Mouse (Mus musculus) stomach, postnatal 0 days (tissue): Measurements from ENCODE around the gene AL732309.1. TPM values are rescaled to one million over a fixed set of nuclear protein-coding genes. Genes with fewer than 3 reads are reported as not detected.

Experiments used
- ATAC-seq: fragments of 200-750 bp; cut with Nextera tagmentation; 2 replicates; pipeline ENCODE4 v1.8.0; 2017; ENCODE audit not compliant: low FRiP score, low TSS enrichment
- DNase-seq: peaks from one replicate; pipeline ENCODE4 v3.0.0-alpha.2; 2016; ENCODE audit warnings: low spot score
- H3K27ac ChIP-seq: fragments of 300-500 bp; sonication (generic); replicated peaks from 2 replicates; pipeline ENCODE4 v1.5.1; 2014; ENCODE audit warnings: mild to moderate bottlenecking, control low read depth
- H3K27me3 ChIP-seq: fragments of 300-500 bp; sonication (generic); 2 replicates; pipeline ENCODE4 v1.6.1; 2014; ENCODE audit warnings: low read length; ENCODE audit not compliant: control insufficient read depth, insufficient read depth
- H3K36me3 ChIP-seq: fragments of 300-500 bp; sonication (generic); 2 replicates; pipeline ENCODE4 v1.6.1; 2014; ENCODE audit warnings: low read length, mixed read lengths; ENCODE audit not compliant: control insufficient read depth, insufficient read depth
- H3K4me1 ChIP-seq: fragments of 300-500 bp; sonication (generic); replicated peaks from 2 replicates; pipeline ENCODE4 v1.6.1; 2014; ENCODE audit warnings: antibody characterized with exemption; ENCODE audit not compliant: control insufficient read depth, insufficient read depth
- H3K4me2 ChIP-seq: fragments of 300-500 bp; sonication (generic); replicated peaks from 2 replicates; pipeline ENCODE4 v1.6.1; 2014; ENCODE audit warnings: low read depth, mild to moderate bottlenecking, control low read depth, moderate library complexity
- H3K4me3 ChIP-seq: fragments of 300-500 bp; sonication (generic); 2 replicates; pipeline ENCODE4 v1.5.1; 2014; ENCODE audit warnings: low read depth, low read length, control low read depth
- H3K9ac ChIP-seq: fragments of 300-500 bp; sonication (generic); 2 replicates; pipeline ENCODE4 v1.6.1; 2014; ENCODE audit warnings: mild to moderate bottlenecking, low read length, control low read depth, mixed read lengths
- H3K9me3 ChIP-seq: fragments of 300-500 bp; sonication (generic); 2 replicates; pipeline ENCODE4 v1.6.1; 2016; ENCODE audit warnings: low read length; ENCODE audit not compliant: control insufficient read depth
- CTCF ChIP-seq: IDR thresholded peaks from 2 replicates; pipeline ENCODE4 v1.5.1; 2016; ENCODE audit warnings: antibody characterized with exemption, low read depth, mild to moderate bottlenecking, moderate library complexity
- EP300 ChIP-seq: optimal IDR thresholded peaks from 2 replicates; pipeline ENCODE3; 2016; ENCODE audit warnings: antibody characterized with exemption
- WGBS: fragments of 180-500 bp; shearing (Covaris S2); extraction: QIAGEN DNeasy Blood & Tissue Kit; methylation state at CpG from one replicate; pipeline ENCODE4 v1.1.7; 2014; 5-methylcytosine and 5-hydroxymethylcytosine counted together
- polyA plus RNA-seq: library from polyadenylated mRNA; unstranded; fragments of >200 nt; fragmentation: Nextera tagmentation; extraction: Ambion mirVana; gene quantifications from 2 replicates; pipeline ENCODE4 v1.2.1, GENCODE M21; 2015

AL732309.1 gene
- polyA plus RNA-seq, 1 experiment from 2014 or later: 12.8 TPM

DNA sequence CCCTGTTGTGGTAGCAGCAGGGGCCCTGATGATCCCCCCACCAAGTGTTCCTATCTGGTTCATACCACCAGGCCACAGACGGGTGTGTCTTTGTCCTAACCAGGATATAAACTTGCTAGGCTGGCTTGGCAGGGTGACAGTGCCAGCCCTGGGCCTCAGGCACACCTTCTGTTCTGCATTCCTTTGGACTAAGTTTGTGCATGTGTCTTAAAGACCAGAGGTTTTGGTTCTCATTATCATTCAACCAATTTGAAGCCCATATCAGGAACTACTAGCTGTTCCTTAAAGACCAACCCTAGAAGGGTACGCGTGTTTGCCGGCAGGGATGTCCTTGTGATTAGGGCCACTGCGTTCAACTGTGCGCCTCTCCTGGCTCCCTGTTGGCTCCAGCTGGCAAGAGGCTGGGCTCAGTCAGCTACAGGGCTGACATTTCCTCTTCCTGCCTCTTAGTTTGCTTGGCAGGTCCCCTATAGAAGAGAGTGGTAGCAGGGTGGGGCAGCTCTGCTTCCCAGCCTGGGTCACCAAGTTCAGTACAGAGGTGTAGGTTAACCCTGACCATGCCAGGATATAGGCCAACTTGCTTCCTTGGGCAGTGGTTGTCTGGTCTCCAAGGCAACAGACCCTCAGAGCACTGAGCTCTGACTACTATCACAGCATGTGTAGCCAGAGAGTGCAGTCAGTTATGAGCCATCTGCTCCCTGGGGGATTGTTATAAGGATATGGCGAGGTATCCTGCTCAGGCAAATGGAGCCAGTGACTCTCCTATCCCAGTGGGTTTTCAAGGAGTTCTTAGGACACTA is 40.4 kb upstream of the AL732309.1 start:
- Histone ChIP-seq H3K9me3 (no peaks in the 10 kb centered on the region), H3K4me1 (peaks cover 8% of the 10 kb centered on the region; the same call in 1 of the 2 replicates), H3K4me3 (no peak overlapping the region), H3K27ac (peak overlapping the region; percentile 94), H3K27me3 (peaks cover 8% of the 10 kb centered on the region; the same call in 1 of the 2 replicates), H3K36me3 (peaks cover 17% of the 10 kb centered on the region), H3K4me2 (0 out of 2 replicates have a peak overlapping the region, but pooled peaks have one; percentile 8), H3K9ac (no peak overlapping the region)
- TF ChIP-seq CTCF (no peak), EP300 (peak; percentile 94)
- WGBS: 31% methylated on average over 7 of the region's 7 CpGs
- DNase-seq (peak; percentile 89), ATAC-seq (peak; percentile 82)

DNA sequence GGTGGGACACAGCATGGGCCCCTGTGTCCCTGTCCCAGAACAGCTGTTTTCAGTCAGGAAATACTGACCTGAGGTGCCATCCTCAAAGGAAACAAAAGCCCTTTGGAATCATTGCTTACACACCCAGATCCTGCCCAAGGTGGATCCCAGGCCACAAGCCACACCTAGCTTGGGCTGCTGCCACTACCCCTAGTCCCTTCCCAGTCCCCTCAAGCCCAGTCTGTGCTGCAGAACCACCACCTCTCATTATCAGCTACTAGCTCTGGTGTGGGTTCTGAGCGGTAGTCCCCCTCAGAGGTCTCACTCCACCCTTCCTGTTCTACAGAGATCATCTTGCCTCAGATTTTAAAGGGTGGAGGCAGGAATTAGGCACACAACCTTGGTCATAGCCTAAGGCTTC is 39.7 kb upstream of the AL732309.1 start:
- no peak for TF ChIP-seq CTCF
- TF ChIP-seq EP300: no peak
- Histone ChIP-seq H3K4me3 (no peak overlapping the region), H3K4me2 (no peak overlapping the region), H3K9ac (no peak overlapping the region), H3K9me3 (no peaks in the 10 kb centered on the region), H3K27me3 (peaks cover 2% of the 10 kb centered on the region; the same call in 1 of the 2 replicates), H3K4me1 (peaks cover 8% of the 10 kb centered on the region; the same call in 1 of the 2 replicates), H3K27ac (peak overlapping the region; percentile 94), H3K36me3 (peaks cover 17% of the 10 kb centered on the region)
- WGBS: 33% methylated on average over 1 of the region's 1 CpGs
- DNase-seq (peak; percentile 64), ATAC-seq (peak; percentile 33)

DNA sequence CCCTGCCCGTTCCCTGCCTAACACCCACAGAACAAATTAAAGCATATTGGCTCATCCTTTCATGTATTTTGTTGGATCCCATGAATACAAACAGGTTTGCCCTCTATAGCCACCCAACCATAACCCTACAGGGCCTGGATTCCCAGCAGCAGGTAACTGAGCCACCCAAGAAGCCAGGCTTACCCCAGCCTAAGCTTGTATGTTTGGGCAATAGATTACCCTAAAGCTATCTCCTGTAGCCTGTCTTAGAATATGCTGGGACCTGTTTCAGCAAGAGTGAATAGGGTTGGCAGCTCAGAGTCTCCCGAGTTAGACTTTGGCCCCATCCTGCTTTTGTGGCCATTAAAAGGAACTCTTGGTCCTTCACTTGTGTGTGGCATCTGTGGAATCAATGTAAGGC is 38.9 kb upstream of the AL732309.1 start:
- Histone ChIP-seq H3K27me3 (0 out of 2 replicates have a peak, but pooled peaks cover 2% of the 10 kb centered on the region), H3K9me3 (no peaks in the 10 kb centered on the region), H3K9ac (no peak overlapping the region), H3K4me1 (peaks cover 8% of the 10 kb centered on the region; the same call in 1 of the 2 replicates), H3K4me3 (no peak overlapping the region), H3K4me2 (no peak overlapping the region), H3K36me3 (peaks cover 23% of the 10 kb centered on the region), H3K27ac (peak overlapping the region; percentile 94)
- ATAC-seq: no peak
- DNase-seq: no peak
- 63% methylated on average over 2 of the region's 2 CpGs for WGBS
- TF ChIP-seq EP300: no peak
- no peak for TF ChIP-seq CTCF

DNA sequence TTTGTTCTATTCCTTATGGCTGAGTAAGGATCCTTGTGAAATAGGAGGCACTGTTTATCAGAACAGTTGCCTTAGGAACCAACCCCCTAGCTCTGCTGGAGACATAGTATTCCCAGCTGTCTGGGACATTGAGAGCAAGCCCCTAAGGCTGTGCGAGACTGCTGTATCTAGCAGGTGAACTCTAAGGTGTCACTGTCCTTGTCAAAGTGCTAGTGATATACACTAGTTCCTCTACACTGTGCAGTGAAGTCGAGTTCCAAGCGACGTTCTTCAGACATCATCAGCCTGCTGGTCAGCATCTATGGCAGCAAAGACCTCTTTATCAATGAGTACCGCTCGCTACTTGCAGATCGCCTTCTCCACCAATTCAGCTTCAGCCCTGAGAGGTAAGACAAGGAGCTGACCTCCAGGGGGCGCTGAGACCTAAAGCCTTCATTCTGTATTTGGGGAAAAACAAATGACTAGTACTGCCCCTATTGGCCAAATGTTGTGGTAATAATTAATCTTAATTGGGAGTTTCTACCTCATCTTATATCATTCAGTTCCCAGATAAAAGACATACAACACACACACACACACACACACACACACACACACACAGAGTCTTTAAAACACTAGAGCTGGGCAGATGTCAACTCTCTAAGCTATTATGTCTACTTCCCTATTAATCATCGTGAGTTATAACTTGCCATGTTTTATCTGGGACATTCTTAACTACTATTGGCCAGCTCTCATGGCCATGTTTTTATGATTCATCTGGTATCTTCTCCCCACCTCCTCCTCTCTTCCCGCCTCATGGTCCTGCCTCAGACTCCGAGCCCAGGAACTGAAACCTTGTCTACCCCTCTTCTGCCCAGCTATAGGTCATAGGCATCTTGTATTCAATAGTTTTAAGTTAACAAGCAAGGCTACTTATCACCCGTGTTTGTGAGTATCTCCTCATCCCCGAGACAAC is 32.5 kb upstream of the AL732309.1 start:
- H3K36me3 ChIP-seq: peaks cover 51% of the 10 kb centered on the region
- ATAC-seq: peak; percentile 72
- DNase-seq: peak; percentile 93

DNA sequence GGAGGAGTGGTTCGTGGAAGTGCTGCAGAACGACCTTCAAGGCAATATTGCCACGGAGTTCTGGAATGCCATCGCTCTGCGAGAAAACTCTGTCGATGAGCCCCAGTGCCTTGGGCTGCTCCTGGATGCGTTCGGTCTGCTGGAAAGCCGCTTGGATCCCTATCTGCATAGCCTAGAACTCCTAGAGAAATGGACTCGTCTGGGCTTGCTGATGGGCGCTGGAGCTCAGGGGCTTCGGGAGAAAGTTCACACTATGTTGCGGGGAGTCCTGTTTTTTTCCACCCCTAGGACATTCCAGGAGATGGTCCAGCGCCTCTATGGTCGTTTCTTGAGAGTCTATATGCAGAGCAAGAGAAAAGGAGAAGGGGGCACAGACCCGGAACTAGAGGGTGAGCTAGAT is 26.3 kb upstream of the AL732309.1 start:
- Histone ChIP-seq H3K27ac (peak overlapping the region; percentile 84), H3K4me3 (peak overlapping the region; percentile 74), H3K4me1 (peaks cover 9% of the 10 kb centered on the region; the same call in 1 of the 2 replicates), H3K27me3 (no peaks in the 10 kb centered on the region), H3K9ac (peak overlapping the region; percentile 87), H3K9me3 (no peaks in the 10 kb centered on the region), H3K36me3 (peaks cover 23% of the 10 kb centered on the region), H3K4me2 (peak overlapping the region; percentile 95)
- ATAC-seq: no peak
- no peak for DNase-seq
- TF ChIP-seq EP300 (no peak), CTCF (no peak)
- WGBS: 27% methylated on average over 16 of the region's 16 CpGs

More for the DNA sequence above, 32.5 kb upstream of the AL732309.1 start:
- Histone ChIP-seq H3K4me3 (no peak overlapping the region), H3K27ac (no peak overlapping the region), H3K9ac (no peak overlapping the region), H3K27me3 (no peaks in the 10 kb centered on the region), H3K4me1 (no peaks in the 10 kb centered on the region), H3K4me2 (no peak overlapping the region), H3K9me3 (no peaks in the 10 kb centered on the region)
- TF ChIP-seq CTCF (peak; percentile 96), EP300 (no peak)
- WGBS: 61% methylated on average over 13 of the region's 13 CpGs
